Mouse (Mus musculus) olfactory bulb, adult 2 months (tissue): ENCODE results near the gene Ifna1.

Source experiments
- CTCF ChIP-seq: fragments of 200-500 bp; IDR thresholded peaks from 2 replicates; pipeline ENCODE4 v1.5.1; 2012; ENCODE audit warnings: low read depth, mild to moderate bottlenecking, low read length, moderate library complexity; ENCODE audit not compliant: insufficient read depth
- POLR2A ChIP-seq: fragments of 200-500 bp; IDR thresholded peaks from 2 replicates; pipeline ENCODE4 v1.6.1; 2012; ENCODE audit warnings: mild to moderate bottlenecking, low read depth, low read length, moderate library complexity; ENCODE audit not compliant: insufficient read depth

GRCm38 (mm10) chr4:88875435-88876095 lies 25.7 kb downstream of the Ifna1 start:
- no peak for TF ChIP-seq POLR2A
- TF ChIP-seq CTCF: no peak
